Mouse (Mus musculus): ENCODE data around the gene AY074887. TPM values are rescaled to one million over a fixed set of nuclear protein-coding genes. Genes with fewer than 3 reads are reported as not detected.
A peak's percentile ranks its signal among the peaks of the same experiment; 100 is the strongest.

Gene AY074887
- polyA plus RNA-seq, 1 experiment from 2014 or later: 0.72 TPM

DNA sequence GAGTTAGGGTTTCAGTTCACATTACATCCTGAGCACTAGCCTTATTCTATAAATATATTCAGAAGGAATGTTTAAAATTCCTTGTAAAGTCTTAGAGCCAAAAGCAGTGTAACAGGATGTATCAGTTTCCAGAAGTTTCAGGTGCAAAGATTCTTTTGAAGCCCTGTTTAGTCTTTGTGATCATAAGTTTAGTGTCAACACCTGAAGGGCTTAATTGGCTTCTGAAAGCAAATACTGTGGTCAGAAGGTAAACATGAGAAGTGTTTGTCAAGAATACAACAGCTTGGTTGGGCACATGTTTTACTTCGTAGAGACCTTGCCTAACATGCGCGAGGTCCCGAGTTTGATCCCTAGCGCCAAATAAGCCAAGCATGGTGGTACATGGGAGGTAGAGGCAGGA is 32.0 kb downstream of the AY074887 start:
- ATAC-seq (replicated peaks; ENCODE audit: low FRiP score, low read depth): no peak
- 94% methylated on average over 5 of the region's 5 CpGs for WGBS
- 0 out of 2 replicates have a peak, but pooled peaks cover 5% of the 10 kb centered on the region for H3K36me3 ChIP-seq (ENCODE audit: insufficient read depth, low read length)

DNA sequence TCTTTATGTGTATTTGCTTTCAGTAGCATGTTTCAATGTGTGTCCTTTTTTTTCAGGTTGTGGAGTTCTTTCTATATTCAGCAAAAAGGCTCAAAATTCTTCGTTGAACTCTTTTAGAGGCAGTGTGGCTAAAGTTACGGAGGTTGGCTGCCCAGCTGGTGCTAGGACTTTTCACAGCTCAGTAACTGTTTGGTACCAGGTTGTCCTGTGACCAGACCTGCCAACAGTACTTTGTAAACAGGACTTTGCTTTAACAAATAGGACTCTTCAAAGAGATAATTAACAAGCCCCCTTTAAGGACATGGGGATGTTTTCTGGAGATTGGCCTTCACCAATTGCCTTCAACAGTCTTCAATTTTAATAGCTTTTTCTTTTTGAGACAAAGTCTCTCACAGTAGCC is 32.6 kb downstream of the AY074887 start:
- no peak for DNase-seq (ENCODE audit: low spot score)
- H3K4me2 ChIP-seq (ENCODE audit: low read length): peak overlapping the region; percentile 95
- H3K9me3 ChIP-seq (replicated peaks; ENCODE audit: low read length): no peaks in the 10 kb centered on the region
- H3K27ac ChIP-seq: no peak overlapping the region
- H3K9ac ChIP-seq (ENCODE audit: low read depth, low read length): no peak overlapping the region
- 0 out of 2 replicates have a peak, but pooled peaks cover 7% of the 10 kb centered on the region for H3K4me1 ChIP-seq (replicated peaks; ENCODE audit: insufficient read depth, low read length)
- H3K27me3 ChIP-seq (ENCODE audit: insufficient read depth, low read length): no peaks in the 10 kb centered on the region
- TF ChIP-seq CTCF (IDR thresholded peaks at IDR 0.05; ENCODE audit: low read depth): no peak
- no peak for ATAC-seq (replicated peaks; ENCODE audit: low FRiP score, low read depth)
- H3K4me3 ChIP-seq (replicated peaks; ENCODE audit: low read depth, low read length): no peak overlapping the region
- H3K36me3 ChIP-seq (ENCODE audit: insufficient read depth, low read length): 0 out of 2 replicates have a peak, but pooled peaks cover 5% of the 10 kb centered on the region
- WGBS: 64% methylated on average over 2 of the region's 2 CpGs

More for the DNA sequence above, 32.0 kb downstream of the AY074887 start:
- Histone ChIP-seq H3K27me3 (ENCODE audit: insufficient read depth, low read length) (no peaks in the 10 kb centered on the region), H3K4me2 (ENCODE audit: low read length) (no peak overlapping the region), H3K27ac (no peak overlapping the region), H3K4me1 (replicated peaks; ENCODE audit: insufficient read depth, low read length) (0 out of 2 replicates have a peak, but pooled peaks cover 7% of the 10 kb centered on the region), H3K9me3 (replicated peaks; ENCODE audit: low read length) (no peaks in the 10 kb centered on the region), H3K9ac (ENCODE audit: low read depth, low read length) (no peak overlapping the region), H3K4me3 (replicated peaks; ENCODE audit: low read depth, low read length) (no peak overlapping the region)
- no peak for TF ChIP-seq CTCF (IDR thresholded peaks at IDR 0.05; ENCODE audit: low read depth)
- no peak for DNase-seq (ENCODE audit: low spot score)

DNA sequence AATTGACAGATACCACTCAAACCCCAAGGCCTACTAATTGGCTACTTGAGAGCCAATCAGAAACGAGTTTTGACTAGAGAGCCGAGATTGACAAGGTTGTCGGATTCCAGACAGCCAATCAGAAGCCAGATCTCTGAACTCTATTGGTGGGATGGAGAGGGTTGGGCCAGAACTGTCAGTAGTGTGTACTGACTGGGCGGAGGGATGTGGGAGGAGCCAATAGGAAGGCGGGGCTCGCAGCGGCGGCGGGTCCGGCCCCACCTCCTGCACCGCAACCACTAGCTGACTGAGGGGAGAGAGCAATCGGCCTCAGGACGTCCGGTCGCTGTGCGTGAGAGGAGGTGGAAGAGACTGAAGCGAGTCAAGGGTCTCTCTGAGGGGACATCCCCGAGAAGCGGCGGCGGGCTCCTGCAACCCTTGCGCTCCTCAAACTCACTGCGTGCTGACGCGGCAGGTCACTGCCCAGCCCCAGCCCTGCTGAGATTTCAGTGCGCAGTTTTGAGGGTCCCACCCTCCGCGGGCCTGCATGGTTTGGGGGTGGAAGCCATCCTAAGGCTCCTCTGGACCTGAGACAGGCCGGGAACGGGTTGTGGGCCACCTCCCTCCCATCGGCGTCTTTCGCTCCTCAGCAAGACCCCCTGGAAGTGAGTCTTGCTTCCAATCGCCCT is 33.7 kb downstream of the AY074887 start, which contains the start of gene Hykk:
TSS of gene Hykk (plus strand) at position 274 of the 668 bp plus-strand sequence.
- ATAC-seq (replicated peaks; ENCODE audit: low FRiP score, low read depth) (peak; percentile 99), DNase-seq (ENCODE audit: low spot score) (peak; percentile 98)
- peak within 1 kb of the TSS; percentile 28; the same call in 1 of the 2 replicates for H3K27ac ChIP-seq
- H3K4me2 ChIP-seq (ENCODE audit: low read length): peak within 1 kb of the TSS; percentile 95
- H3K9me3 ChIP-seq (replicated peaks; ENCODE audit: low read length): no peaks in the 10 kb centered on the region
- 0 out of 2 replicates have a peak, but pooled peaks cover 7% of the 10 kb centered on the region for H3K4me1 ChIP-seq (replicated peaks; ENCODE audit: insufficient read depth, low read length)
- H3K4me3 ChIP-seq (replicated peaks; ENCODE audit: low read depth, low read length): peak within 1 kb of the TSS; percentile 64
- H3K36me3 ChIP-seq (ENCODE audit: insufficient read depth, low read length): no peaks in the 10 kb centered on the region
- under 1% methylated on average over 34 of the region's 34 CpGs for WGBS
- H3K9ac ChIP-seq (ENCODE audit: low read depth, low read length): peak within 1 kb of the TSS; percentile 79
- no peaks in the 10 kb centered on the region for H3K27me3 ChIP-seq (ENCODE audit: insufficient read depth, low read length)
- no peak for TF ChIP-seq CTCF (IDR thresholded peaks at IDR 0.05; ENCODE audit: low read depth)

DNA sequence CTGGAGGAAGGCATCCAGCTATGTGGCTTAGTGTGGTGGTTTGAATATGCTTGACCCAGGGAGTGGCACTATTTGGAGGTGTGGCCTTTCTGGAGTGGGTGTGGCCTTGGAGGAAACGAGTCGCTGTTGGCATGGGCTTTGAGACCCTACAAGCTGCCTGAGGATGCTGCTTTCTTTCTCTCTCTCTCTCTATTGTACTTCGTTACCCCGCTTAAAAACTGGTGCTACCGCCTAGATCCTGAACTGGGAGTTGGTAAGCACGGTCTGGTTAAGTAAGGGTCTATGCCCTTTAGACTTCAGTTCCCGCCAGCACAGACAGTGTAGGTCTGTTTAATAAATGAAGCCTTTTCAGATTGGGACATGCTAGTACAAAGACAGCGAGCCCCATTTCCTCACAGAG is 34.4 kb downstream of the AY074887 start:
- TF ChIP-seq CTCF (IDR thresholded peaks at IDR 0.05; ENCODE audit: low read depth): no peak
- H3K27me3 ChIP-seq (ENCODE audit: insufficient read depth, low read length): no peaks in the 10 kb centered on the region
- no peaks in the 10 kb centered on the region for H3K9me3 ChIP-seq (replicated peaks; ENCODE audit: low read length)
- H3K36me3 ChIP-seq (ENCODE audit: insufficient read depth, low read length): no peaks in the 10 kb centered on the region
- WGBS: 71% methylated on average over 8 of the region's 8 CpGs
- H3K9ac ChIP-seq (ENCODE audit: low read depth, low read length): no peak overlapping the region
- peak overlapping the region; percentile 64; the same call in 1 of the 2 replicates for H3K4me3 ChIP-seq (replicated peaks; ENCODE audit: low read depth, low read length)
- DNase-seq (ENCODE audit: low spot score): no peak
- no peak overlapping the region for H3K27ac ChIP-seq
- peak overlapping the region; percentile 95; the same call in 1 of the 2 replicates for H3K4me2 ChIP-seq (ENCODE audit: low read length)
- no peak for ATAC-seq (replicated peaks; ENCODE audit: low FRiP score, low read depth)
- H3K4me1 ChIP-seq (replicated peaks; ENCODE audit: insufficient read depth, low read length): 0 out of 2 replicates have a peak, but pooled peaks cover 7% of the 10 kb centered on the region

DNA sequence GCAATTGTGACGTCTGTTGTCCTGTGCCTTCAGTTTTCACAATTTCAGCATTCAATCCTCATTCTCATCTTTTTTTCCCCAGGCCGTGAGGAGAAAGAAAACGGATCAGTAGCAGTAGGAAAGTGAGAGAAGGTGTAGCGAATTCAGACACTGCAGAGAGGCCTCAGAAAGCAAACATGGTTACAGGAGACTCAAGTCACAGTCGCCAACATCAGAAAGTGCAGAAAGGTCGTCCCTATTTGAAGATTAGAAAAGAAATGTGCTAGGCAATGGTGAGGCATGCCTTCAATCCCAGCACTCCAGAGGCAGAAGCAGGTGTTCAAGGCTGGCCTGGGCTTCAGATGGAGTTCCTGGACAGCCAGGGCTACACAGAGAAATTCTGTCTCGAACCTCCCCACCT is 35.2 kb downstream of the AY074887 start:
- WGBS: 63% methylated on average over 7 of the region's 7 CpGs
- no peak for ATAC-seq (replicated peaks; ENCODE audit: low FRiP score, low read depth)
- TF ChIP-seq CTCF (IDR thresholded peaks at IDR 0.05; ENCODE audit: low read depth): no peak

GRCm38 (mm10) chr9:54909446-54909845 is 41.4 kb downstream of the AY074887 start:
- Histone ChIP-seq H3K4me1 (replicated peaks; ENCODE audit: insufficient read depth, low read length) (no peaks in the 10 kb centered on the region), H3K9me3 (replicated peaks; ENCODE audit: low read length) (no peaks in the 10 kb centered on the region), H3K27me3 (ENCODE audit: insufficient read depth, low read length) (no peaks in the 10 kb centered on the region), H3K27ac (no peak overlapping the region), H3K4me3 (replicated peaks; ENCODE audit: low read depth, low read length) (no peak overlapping the region), H3K4me2 (ENCODE audit: low read length) (no peak overlapping the region), H3K36me3 (ENCODE audit: insufficient read depth, low read length) (peaks cover 21% of the 10 kb centered on the region; the same call in 1 of the 2 replicates), H3K9ac (ENCODE audit: low read depth, low read length) (no peak overlapping the region)
- WGBS: 84% methylated on average over 5 of the region's 5 CpGs
- no peak for TF ChIP-seq CTCF (IDR thresholded peaks at IDR 0.05; ENCODE audit: low read depth)
- ATAC-seq (replicated peaks; ENCODE audit: low FRiP score, low read depth) (no peak), DNase-seq (ENCODE audit: low spot score) (no peak)

More for the DNA sequence above, 35.2 kb downstream of the AY074887 start:
- Histone ChIP-seq H3K4me2 (ENCODE audit: low read length) (no peak overlapping the region), H3K4me1 (replicated peaks; ENCODE audit: insufficient read depth, low read length) (0 out of 2 replicates have a peak, but pooled peaks cover 7% of the 10 kb centered on the region), H3K27ac (no peak overlapping the region), H3K27me3 (ENCODE audit: insufficient read depth, low read length) (no peaks in the 10 kb centered on the region), H3K9me3 (replicated peaks; ENCODE audit: low read length) (no peaks in the 10 kb centered on the region), H3K36me3 (ENCODE audit: insufficient read depth, low read length) (no peaks in the 10 kb centered on the region), H3K4me3 (replicated peaks; ENCODE audit: low read depth, low read length) (no peak overlapping the region), H3K9ac (ENCODE audit: low read depth, low read length) (no peak overlapping the region)
- no peak for DNase-seq (ENCODE audit: low spot score)

Other genes with a start within 250 kb of the AY074887 start
- 155 and 166 TPM in 2 replicates for gene Wdr61, start 216.5 kb downstream of the AY074887 start, polyA plus RNA-seq (2015; fragmentation: Nextera tagmentation; extraction: Ambion mirVana)
- gene Crabp1, start 186.2 kb downstream of the AY074887 start, polyA plus RNA-seq (2015; fragmentation: Nextera tagmentation; extraction: Ambion mirVana): 14.3 and 18.0 TPM in 2 replicates
- gene Ireb2, start 87.2 kb downstream of the AY074887 start, polyA plus RNA-seq (2015; fragmentation: Nextera tagmentation; extraction: Ambion mirVana): 23.4 and 24.5 TPM in 2 replicates
- 15.5 and 16.3 TPM in 2 replicates for gene Hykk, start 33.7 kb downstream of the AY074887 start, polyA plus RNA-seq (2015; fragmentation: Nextera tagmentation; extraction: Ambion mirVana)
- 317 and 325 TPM in 2 replicates for gene Psma4, start 208 bp downstream of the AY074887 start, polyA plus RNA-seq (2015; fragmentation: Nextera tagmentation; extraction: Ambion mirVana)
- 0.97 and 1.7 TPM in 2 replicates for gene Chrna5, start 29.9 kb upstream of the AY074887 start, polyA plus RNA-seq (2015; fragmentation: Nextera tagmentation; extraction: Ambion mirVana)
- gene Chrna3, start 75.6 kb upstream of the AY074887 start, polyA plus RNA-seq (2015; fragmentation: Nextera tagmentation; extraction: Ambion mirVana): 0.18 and 0.22 TPM in 2 replicates
- gene Chrnb4, start 97.8 kb upstream of the AY074887 start, polyA plus RNA-seq (2015; fragmentation: Nextera tagmentation; extraction: Ambion mirVana): 1.0 and 1.4 TPM in 2 replicates
- 29.7 and 30.5 TPM in 2 replicates for gene Ube2q2, start 197.9 kb upstream of the AY074887 start, polyA plus RNA-seq (2015; fragmentation: Nextera tagmentation; extraction: Ambion mirVana)